Mouse (Mus musculus) mouse trophoblast stem cell (cell line): ENCODE data around the gene Pigv.
"Not testable (repeated sequence)": the region's sequence is repeated elsewhere in the genome, so short reads cannot be mapped to it uniquely, and the experiment has no call there.

Source experiments
- in situ Hi-C, 2 experiments: fragments of 300-500 bp; cut with MseI, MboI; formaldehyde crosslinking; loops; 2 replicates in 1 of 2; 3 replicates in 1 of 2; pipeline ENCODE4 v1.15.1; 2025

Gene Pigv

GRCm38 (mm10) chr4:133672845-133673647, 599 bp upstream of the Pigv start:
- in situ Hi-C loops: loop anchor here (5.0 kb wide), 1 partner anchor 154 kb away; no protein-coding TSS in a partner anchor

GRCm38 (mm10) chr4:133671184-133671880, 1.1 kb downstream of the Pigv start:
- in situ Hi-C loops: loop anchor here (5.0 kb wide), 1 partner anchor 156 kb away; no protein-coding TSS in a partner anchor

GRCm38 (mm10) chr4:133669652-133670210, 2.7 kb downstream of the Pigv start:
- in situ Hi-C loops: loop anchor here (5.0 kb wide), 1 partner anchor 158 kb away; no protein-coding TSS in a partner anchor

GRCm38 (mm10) chr4:133668537-133668936, 3.9 kb downstream of the Pigv start:
- in situ Hi-C loops: no loop called here

- in situ Hi-C loops: no loop called here
Observed at GRCm38 (mm10) chr4:133666199-133666598, 6.2 kb downstream of the Pigv start.

- in situ Hi-C loops: no loop called here
Observed at GRCm38 (mm10) chr4:133665118-133665517, 7.3 kb downstream of the Pigv start.

GRCm38 (mm10) chr4:133662945-133663344, 9.5 kb downstream of the Pigv start:
- in situ Hi-C loops: no loop called here

- in situ Hi-C loops: no loop called here
Observed at GRCm38 (mm10) chr4:133662421-133662820, 10.0 kb downstream of the Pigv start.

- in situ Hi-C loops: no loop called here
Observed at GRCm38 (mm10) chr4:133660193-133661155, 12.0 kb downstream of the Pigv start.

- in situ Hi-C loops: no loop called here
Observed at GRCm38 (mm10) chr4:133659497-133660192, 12.8 kb downstream of the Pigv start.

GRCm38 (mm10) chr4:133658729-133659128, 13.7 kb downstream of the Pigv start:
- in situ Hi-C loops: no loop called here

- in situ Hi-C loops: no loop called here
Observed at GRCm38 (mm10) chr4:133657829-133658458, 14.5 kb downstream of the Pigv start.

- in situ Hi-C loops: no loop called here
Observed at GRCm38 (mm10) chr4:133656997-133657396, 15.4 kb downstream of the Pigv start.

GRCm38 (mm10) chr4:133656294-133656693, 16.2 kb downstream of the Pigv start:
- in situ Hi-C loops: no loop called here

GRCm38 (mm10) chr4:133654070-133654469, 18.4 kb downstream of the Pigv start:
- in situ Hi-C loops: not testable (repeated sequence)

- in situ Hi-C loops: no loop called here
Observed at GRCm38 (mm10) chr4:133652746-133653145, 19.7 kb downstream of the Pigv start.

GRCm38 (mm10) chr4:133651986-133652385, 20.5 kb downstream of the Pigv start:
- in situ Hi-C loops: no loop called here

GRCm38 (mm10) chr4:133651445-133651844, 21.0 kb downstream of the Pigv start:
- in situ Hi-C loops: no loop called here

GRCm38 (mm10) chr4:133649989-133650699, 22.3 kb downstream of the Pigv start, which contains the start of gene Zdhhc18:
TSS of gene Zdhhc18 (minus strand) at chr4:133650154.
- in situ Hi-C loops: no loop called here
